Mouse (Mus musculus): ENCODE data around the gene Fsd1l. TPM values are rescaled to one million over a fixed set of nuclear protein-coding genes. Genes with fewer than 3 reads are reported as not detected.
"Not testable (repeated sequence)": the region's sequence is repeated elsewhere in the genome, so short reads cannot be mapped to it uniquely, and the experiment has no call there.

The Fsd1l gene
- polyA plus RNA-seq, 1 experiment from 2014 or later, result 43.4 TPM

DNA sequence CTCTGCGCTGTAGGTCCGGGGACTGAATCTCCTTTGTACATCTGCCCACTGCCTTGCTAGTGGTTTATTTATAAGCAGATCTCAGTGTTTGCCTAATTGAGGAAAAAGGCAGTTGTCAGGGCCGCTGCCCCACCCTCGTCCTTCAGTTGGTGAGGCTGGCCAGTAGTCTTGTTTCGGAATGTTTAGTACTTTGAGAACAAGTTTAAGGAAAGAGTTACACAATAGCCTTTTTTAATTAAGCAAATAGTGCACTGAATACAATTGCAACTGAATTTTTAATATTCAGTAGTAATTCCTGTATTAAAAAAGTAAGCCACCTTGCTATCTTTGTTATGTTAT, 709 bp downstream of the Fsd1l start:
- Histone ChIP-seq H3K4me2 (replicated peaks) (peak overlapping the region; percentile 62), H3K4me3 (replicated peaks) (peak overlapping the region; percentile 82), H3K27me3 (no peaks in the 10 kb centered on the region), H3K36me3 (no peaks in the 10 kb centered on the region), H3K27ac (peak overlapping the region; percentile 93), H3K9ac (replicated peaks) (peak overlapping the region; percentile 73), H3K4me1 (replicated peaks) (peaks cover 55% of the 10 kb centered on the region), H3K9me3 (no peaks in the 10 kb centered on the region)
- ATAC-seq, result no peak
- 1% methylated on average over 5 of the region's 5 CpGs for WGBS

DNA sequence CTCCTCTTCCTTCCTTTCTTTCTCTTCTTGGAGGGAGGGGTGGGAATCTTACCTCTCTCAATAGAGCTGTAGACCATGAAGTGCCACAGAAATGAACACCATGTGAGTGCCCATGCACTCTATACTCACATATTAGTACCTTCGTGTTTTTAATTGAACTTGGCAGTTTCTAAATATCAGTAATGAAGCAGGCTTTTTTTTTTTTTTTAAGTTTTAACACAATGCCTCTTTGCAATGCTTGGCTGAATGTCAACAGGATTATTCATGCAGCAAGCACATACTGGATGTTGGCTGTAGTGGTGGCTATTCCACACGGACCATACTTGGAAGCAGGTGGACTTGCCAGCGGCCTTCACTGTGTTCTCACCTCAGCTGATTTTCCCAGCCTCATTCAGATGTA, 4.1 kb downstream of the Fsd1l start:
- no peak overlapping the region for H3K4me3 ChIP-seq (replicated peaks)
- no peak for ATAC-seq
- no peaks in the 10 kb centered on the region for H3K36me3 ChIP-seq
- H3K4me2 ChIP-seq (replicated peaks), result no peak overlapping the region
- H3K27ac ChIP-seq, result no peak overlapping the region
- no peak overlapping the region for H3K9ac ChIP-seq (replicated peaks)
- H3K27me3 ChIP-seq, result no peaks in the 10 kb centered on the region
- WGBS, result 57% methylated on average over 3 of the region's 3 CpGs
- H3K4me1 ChIP-seq (replicated peaks), result peaks cover 67% of the 10 kb centered on the region
- no peaks in the 10 kb centered on the region for H3K9me3 ChIP-seq

DNA sequence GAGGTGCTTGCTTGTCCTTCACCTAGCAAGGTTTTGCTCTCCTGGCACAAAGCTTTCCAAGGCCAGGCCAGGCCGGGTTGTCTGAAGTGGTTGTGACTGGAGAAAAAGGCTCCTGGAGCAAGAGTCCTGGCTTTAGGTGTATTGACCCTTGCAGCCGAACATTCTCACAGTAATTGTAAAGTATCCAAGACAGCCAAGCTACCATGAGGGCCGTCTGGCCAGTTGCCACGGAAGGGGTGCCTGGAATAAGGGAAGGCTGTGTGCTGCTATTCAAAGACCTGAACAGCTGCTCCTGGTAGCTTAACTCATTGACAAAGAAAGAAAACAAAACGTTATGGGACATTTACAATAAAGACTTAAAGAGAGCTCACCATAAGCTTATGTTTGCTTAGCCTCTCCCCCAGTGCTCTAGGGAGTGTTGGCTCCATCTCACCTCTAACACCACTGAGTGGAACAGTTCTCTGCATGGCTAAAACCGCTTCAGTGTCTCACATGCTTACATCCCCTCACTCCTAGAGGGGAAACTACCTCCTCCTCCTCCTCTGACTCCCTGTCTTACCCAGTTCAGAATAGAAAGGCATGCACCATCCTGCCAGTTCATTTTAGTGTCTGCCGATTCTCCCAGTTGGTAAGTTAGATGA, 6.1 kb downstream of the Fsd1l start:
- no peaks in the 10 kb centered on the region for H3K9me3 ChIP-seq
- peaks cover 59% of the 10 kb centered on the region for H3K4me1 ChIP-seq (replicated peaks)
- no peak overlapping the region for H3K4me3 ChIP-seq (replicated peaks)
- peaks cover 6% of the 10 kb centered on the region; the same call in 1 of the 2 replicates for H3K36me3 ChIP-seq
- 36% methylated on average over 7 of the region's 7 CpGs for WGBS
- H3K9ac ChIP-seq (replicated peaks), result no peak overlapping the region
- ATAC-seq, result peak; percentile 73
- no peak overlapping the region for H3K4me2 ChIP-seq (replicated peaks)
- H3K27me3 ChIP-seq, result no peaks in the 10 kb centered on the region
- peak overlapping the region; percentile 57; the same call in 1 of the 2 replicates for H3K27ac ChIP-seq

DNA sequence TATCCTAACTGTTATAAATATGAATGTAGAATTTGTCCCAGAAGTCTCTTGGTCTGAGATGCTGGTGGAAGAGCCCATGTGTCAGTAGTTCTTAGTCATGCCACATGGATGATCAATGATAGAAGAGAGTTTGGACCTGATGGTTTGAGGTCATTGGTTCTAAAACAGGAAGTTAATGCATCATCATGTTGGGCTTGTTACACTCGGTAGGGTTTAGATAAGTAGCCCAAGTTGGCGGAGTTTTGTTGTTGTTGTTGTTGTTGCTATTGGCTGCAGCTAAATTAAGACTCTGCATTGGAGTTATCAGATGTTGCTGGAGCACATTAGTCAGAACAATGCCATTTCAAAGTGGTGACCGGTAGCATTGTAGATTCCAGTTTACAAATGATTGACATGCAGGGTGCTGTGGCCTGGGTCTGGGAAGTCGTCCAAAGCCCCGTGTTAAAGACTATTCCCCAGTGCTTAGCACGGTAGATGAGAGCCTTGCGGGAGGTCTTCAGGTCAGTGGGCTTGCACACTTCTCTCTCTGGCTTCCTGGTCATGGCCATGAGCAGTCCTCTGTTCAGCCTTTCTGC, 7.4 kb downstream of the Fsd1l start:
- Histone ChIP-seq H3K9me3 (no peaks in the 10 kb centered on the region), H3K4me2 (replicated peaks) (no peak overlapping the region), H3K9ac (replicated peaks) (no peak overlapping the region), H3K4me3 (replicated peaks) (no peak overlapping the region), H3K36me3 (peaks cover 6% of the 10 kb centered on the region; the same call in 1 of the 2 replicates), H3K27ac (no peak overlapping the region), H3K4me1 (replicated peaks) (peaks cover 47% of the 10 kb centered on the region), H3K27me3 (no peaks in the 10 kb centered on the region)
- 84% methylated on average over 7 of the region's 7 CpGs for WGBS
- no peak for ATAC-seq

DNA sequence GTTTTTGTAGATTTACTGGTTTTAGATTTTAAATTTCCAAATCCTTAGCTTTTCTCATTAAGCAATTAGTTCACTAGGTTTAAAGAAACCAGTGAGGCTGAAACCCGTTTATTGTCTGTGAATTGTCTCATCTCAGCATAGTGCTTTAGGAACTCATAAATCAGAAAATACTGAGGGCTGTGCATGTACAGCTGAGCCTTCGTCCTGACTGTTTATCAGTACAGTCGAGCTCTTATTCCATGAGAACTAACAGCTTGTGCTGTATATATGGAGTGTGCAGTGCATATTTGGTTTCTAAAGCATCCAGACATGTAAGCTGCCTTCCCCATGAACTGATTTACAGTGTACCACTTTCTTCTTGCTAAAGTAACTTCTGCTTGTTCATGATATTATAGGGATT, 26.8 kb downstream of the Fsd1l start:
- H3K4me2 ChIP-seq (replicated peaks), result no peak overlapping the region
- no peaks in the 10 kb centered on the region for H3K9me3 ChIP-seq
- peaks cover 48% of the 10 kb centered on the region for H3K36me3 ChIP-seq
- H3K4me3 ChIP-seq (replicated peaks), result no peak overlapping the region
- H3K27ac ChIP-seq, result no peak overlapping the region
- WGBS, result 78% methylated on average over 3 of the region's 3 CpGs
- no peaks in the 10 kb centered on the region for H3K4me1 ChIP-seq (replicated peaks)
- H3K9ac ChIP-seq (replicated peaks), result no peak overlapping the region
- no peak for ATAC-seq
- H3K27me3 ChIP-seq, result no peaks in the 10 kb centered on the region

DNA sequence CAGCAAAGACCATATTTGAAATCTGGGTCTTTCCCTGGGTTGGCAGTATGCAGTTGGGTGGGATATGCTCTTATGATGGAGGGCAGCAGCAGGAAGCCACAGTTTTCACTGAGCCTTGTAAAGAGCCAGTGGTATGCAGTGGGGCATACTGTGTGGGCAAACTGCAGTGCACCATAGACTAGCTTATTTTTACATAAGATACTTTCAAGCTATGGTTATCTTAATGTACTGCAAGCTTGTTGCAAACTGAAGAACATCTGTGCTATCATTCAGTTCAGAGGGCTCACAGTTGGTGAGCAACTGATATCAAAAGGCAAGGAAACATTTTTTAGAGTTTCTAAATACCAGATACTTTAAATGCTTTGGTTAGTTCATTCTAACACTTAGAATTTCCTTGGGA, 29.4 kb downstream of the Fsd1l start:
- Histone ChIP-seq H3K4me2 (replicated peaks) (no peak overlapping the region), H3K4me3 (replicated peaks) (no peak overlapping the region), H3K4me1 (replicated peaks) (no peaks in the 10 kb centered on the region), H3K36me3 (peaks cover 50% of the 10 kb centered on the region), H3K9me3 (no peaks in the 10 kb centered on the region), H3K27me3 (no peaks in the 10 kb centered on the region), H3K27ac (no peak overlapping the region), H3K9ac (replicated peaks) (no peak overlapping the region)
- ATAC-seq, result no peak

DNA sequence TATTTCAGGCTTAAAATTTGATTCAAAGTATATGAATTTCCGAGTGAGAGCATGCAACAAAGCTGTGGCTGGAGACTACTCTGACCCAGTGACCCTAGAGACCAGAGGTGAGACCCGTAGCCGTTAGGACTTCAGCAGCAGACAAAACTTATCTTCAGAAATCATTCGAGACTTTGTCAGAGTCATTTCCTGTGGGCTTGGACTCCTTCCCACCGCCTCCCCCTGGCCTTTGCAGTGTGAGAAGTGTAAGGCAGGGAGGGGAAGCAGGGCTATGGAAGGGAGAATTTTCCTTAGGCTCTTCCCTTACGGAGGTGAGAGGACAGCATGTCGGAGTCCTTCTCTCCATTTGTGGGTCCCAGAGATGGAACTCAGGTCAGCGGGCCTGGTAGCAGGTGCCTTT, 50.8 kb downstream of the Fsd1l start:
- ATAC-seq, result no peak
- Histone ChIP-seq H3K27ac (no peak overlapping the region), H3K4me3 (replicated peaks) (no peak overlapping the region), H3K4me1 (replicated peaks) (no peaks in the 10 kb centered on the region), H3K4me2 (replicated peaks) (no peak overlapping the region), H3K36me3 (peaks cover 37% of the 10 kb centered on the region), H3K9me3 (0 out of 2 replicates have a peak, but pooled peaks cover 4% of the 10 kb centered on the region), H3K9ac (replicated peaks) (no peak overlapping the region), H3K27me3 (no peaks in the 10 kb centered on the region)
- WGBS, result 93% methylated on average over 8 of the region's 8 CpGs

DNA sequence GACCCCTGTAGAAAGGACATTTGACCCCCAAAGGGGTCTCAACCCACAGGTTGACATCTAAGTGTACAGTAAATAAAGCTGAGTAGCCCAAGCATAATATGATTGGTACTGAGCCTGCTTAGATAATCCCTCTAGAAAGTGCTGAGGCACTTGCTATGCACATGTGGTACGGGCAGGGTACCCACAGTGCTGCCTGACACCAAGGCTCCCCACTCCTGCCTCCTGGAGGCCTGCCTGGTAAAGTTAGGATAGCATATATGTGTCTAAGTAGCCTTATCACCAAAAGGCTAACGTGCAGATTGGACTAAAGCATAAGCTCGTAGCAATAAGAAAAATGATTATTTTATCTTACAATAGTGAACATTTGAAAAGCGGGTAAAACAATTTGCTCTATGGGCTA, 57.7 kb downstream of the Fsd1l start:
- Histone ChIP-seq H3K4me3 (replicated peaks) (no peak overlapping the region), H3K4me1 (replicated peaks) (no peaks in the 10 kb centered on the region), H3K36me3 (peaks cover 17% of the 10 kb centered on the region), H3K9me3 (no peaks in the 10 kb centered on the region), H3K9ac (replicated peaks) (no peak overlapping the region), H3K27me3 (no peaks in the 10 kb centered on the region), H3K4me2 (replicated peaks) (no peak overlapping the region), H3K27ac (no peak overlapping the region)
- ATAC-seq, result no peak
- 92% methylated on average over 4 of the region's 4 CpGs for WGBS

DNA sequence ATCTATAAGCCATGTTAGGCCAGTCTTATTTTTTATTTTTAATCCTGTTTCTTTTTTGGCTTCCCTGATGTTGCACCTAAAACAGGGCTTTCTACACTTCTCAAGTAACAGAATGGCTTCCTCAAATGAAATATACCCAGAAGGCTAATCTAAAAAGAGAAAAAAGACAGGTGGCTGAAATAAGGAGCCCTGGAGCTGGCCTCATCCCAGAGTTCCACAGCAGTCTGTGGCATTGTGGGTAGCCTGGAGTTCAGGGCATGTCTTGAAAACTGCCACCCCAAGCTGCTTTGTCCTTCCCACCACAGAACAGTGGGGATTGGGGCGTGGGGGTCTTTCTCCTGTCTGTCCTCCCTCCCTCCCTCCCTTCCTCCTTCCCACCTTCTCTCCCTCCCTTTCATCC, 60.1 kb downstream of the Fsd1l start:
- Histone ChIP-seq H3K36me3 (peaks cover 24% of the 10 kb centered on the region), H3K4me2 (replicated peaks) (no peak overlapping the region), H3K9ac (replicated peaks) (no peak overlapping the region), H3K27me3 (no peaks in the 10 kb centered on the region), H3K4me3 (replicated peaks) (no peak overlapping the region), H3K4me1 (replicated peaks) (no peaks in the 10 kb centered on the region), H3K27ac (no peak overlapping the region), H3K9me3 (no peaks in the 10 kb centered on the region)
- 80% methylated on average over 1 of the region's 1 CpGs for WGBS
- ATAC-seq, result no peak

DNA sequence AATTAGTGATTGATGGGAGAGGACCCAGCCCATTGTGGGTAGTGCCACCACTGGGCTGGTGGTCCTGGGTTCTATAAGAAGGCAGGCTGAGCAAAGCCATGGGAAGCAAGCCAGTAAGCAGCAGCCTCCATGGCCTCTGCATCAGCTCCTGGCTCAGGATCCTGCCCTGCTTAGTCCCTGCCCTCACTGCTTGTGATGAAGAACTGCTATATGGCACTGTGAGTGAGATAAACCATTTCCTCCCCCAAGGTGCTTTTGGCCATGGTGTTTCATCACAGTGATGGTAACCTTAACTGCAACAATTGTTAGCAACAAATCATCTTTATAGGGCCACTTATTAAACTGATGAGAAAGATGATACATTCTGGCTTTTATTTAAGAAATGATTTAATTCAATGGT, 77.9 kb downstream of the Fsd1l start:
- H3K4me3 ChIP-seq (replicated peaks); H3K9ac ChIP-seq (replicated peaks); H3K27ac ChIP-seq; ATAC-seq; H3K36me3 ChIP-seq; H3K9me3 ChIP-seq; H3K4me2 ChIP-seq (replicated peaks); H3K27me3 ChIP-seq; H3K4me1 ChIP-seq (replicated peaks): not testable (repeated sequence)

DNA sequence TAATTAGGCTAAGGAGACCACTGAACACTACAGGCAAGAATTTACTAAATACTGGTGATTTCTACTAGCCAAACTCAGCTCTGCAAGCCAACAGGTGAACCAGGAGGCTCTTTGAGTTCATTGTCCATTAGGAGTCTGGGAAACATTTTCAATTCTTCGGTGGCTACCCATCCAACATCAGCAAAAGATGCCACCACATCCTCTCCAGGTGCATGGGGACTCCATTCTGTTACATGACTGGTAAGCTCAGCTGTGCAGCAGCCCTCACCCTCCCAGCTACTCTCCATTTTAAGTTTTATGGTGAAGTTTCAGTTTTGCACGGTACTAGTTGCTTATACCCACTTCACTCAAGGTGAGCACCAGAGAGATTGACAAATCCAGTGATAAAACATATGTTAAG, 78.8 kb downstream of the Fsd1l start:
- Histone ChIP-seq H3K36me3 (no peaks in the 10 kb centered on the region), H3K27ac (no peak overlapping the region), H3K9me3 (no peaks in the 10 kb centered on the region), H3K4me3 (replicated peaks) (no peak overlapping the region), H3K4me1 (replicated peaks) (peaks cover 4% of the 10 kb centered on the region), H3K4me2 (replicated peaks) (no peak overlapping the region), H3K27me3 (no peaks in the 10 kb centered on the region), H3K9ac (replicated peaks) (no peak overlapping the region)
- WGBS, result 89% methylated on average over 2 of the region's 2 CpGs
- no peak for ATAC-seq

DNA sequence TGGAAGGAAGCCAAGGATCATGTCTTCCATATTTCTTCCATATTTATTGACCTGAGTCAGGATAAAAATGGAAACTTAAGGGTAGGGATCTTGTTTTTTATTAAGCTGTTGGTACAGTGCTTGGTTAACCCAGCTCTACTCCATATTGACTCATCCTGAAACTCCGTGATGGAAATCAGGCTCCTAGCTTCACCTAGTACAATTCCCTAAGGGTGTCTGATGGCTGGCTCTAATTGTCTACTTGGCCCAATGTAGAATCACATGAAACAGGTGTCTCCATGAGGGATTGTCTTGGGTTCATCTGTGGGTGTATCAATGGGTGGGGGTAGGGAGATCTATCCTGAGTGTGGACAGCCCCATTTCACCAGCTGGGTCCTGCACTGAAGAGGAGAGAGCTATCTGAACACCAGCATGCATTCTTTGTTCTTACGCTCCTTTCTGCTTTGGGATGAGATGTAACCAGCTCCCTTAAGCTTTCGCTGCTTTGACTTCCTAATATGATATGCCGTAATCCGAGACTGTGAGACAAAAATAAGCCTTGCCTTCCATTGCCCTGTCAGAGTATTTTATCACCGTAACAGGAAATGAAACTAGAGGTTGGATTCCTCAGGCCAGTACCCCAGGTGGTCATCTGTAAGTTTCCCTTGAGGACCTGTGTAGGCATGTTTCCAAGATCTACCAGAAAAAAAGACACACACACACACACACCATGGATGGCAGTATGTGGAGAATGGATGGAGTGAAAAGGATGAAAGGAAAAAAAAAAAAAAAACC, 79.5 kb downstream of the Fsd1l start:
- no peak for ATAC-seq
- H3K4me1 ChIP-seq (replicated peaks), result peaks cover 11% of the 10 kb centered on the region
- 91% methylated on average over 6 of the region's 6 CpGs for WGBS
- H3K36me3 ChIP-seq, result no peaks in the 10 kb centered on the region
- H3K27me3 ChIP-seq, result no peaks in the 10 kb centered on the region
- no peak overlapping the region for H3K9ac ChIP-seq (replicated peaks)
- H3K4me2 ChIP-seq (replicated peaks), result no peak overlapping the region
- no peak overlapping the region for H3K4me3 ChIP-seq (replicated peaks)
- no peaks in the 10 kb centered on the region for H3K9me3 ChIP-seq
- H3K27ac ChIP-seq, result no peak overlapping the region

Data from midbrain, embryonic 13.5 days (tissue).